Mouse (Mus musculus): Measurements from ENCODE around the gene Supt3.

Supt3 gene

DNA sequence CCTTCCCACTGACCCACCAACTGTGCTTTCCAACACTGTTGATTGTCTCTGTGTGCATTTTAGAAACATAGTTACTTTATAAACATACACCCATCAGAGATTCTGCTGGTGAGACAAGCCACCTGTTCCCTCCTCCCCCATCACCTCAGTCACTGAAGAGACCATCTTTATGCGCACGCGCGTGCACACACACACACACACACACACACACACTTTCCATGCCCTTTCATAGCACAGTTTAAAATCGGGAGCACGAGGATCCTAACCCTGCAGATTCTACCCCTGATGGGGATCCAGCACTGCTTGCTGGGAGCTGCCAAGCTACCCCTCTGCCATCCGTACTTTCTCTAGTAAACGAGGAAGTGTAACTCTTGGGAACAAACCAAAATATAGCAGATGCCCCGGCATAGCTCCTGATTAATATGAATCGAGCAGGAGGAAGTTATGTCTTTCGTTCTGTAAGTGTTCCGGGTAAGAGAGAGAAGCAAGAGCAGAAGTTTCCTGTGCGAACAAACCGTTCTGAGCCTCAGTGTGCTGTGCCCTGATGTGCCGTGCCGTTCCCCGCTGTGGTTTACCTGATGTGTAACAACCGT, 342.8 kb downstream of the Supt3 start:
- DNase-seq (ENCODE audit: low spot score in 2 of 2), result no peak

DNA sequence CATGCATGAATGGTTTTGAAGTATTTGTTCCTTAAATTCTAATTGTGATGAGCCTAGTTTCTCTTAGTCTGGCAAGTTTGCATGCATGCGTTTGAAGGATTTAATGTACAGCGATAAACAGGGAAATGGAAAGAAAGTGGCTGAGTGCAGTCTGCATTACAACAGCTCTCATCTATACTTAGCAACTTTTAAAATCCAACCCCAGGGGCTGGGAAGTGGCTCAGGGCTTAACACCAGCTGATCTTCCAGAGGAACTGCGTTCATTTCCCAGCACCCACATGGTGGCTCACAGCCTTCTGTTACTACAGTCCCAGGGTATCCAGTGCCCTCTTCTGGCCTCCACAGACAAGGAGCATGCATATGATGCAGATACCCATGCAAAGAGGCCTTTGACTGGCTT, 346.9 kb downstream of the Supt3 start:
- DNase-seq (ENCODE audit: low spot score in 2 of 2), result no peak

DNA sequence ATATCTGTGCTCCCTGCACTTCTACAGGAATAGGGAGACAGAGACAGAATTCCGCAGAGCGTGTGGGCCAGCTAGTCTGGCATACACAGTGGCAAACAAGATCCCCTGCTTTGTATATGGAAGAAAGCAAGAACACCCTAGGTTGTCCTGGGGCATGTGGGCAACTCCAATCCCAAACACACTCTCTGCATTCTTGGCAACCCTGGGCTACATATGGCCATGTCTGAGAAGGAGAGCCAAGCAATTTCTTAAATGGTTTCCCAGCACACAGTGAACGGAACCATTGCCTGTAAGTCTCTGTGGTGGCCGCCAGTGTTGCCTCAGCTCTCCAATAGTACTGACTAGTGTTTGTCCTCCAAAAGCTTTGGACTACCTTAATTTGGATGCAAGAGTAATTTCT, 351.7 kb downstream of the Supt3 start:
- no peak for DNase-seq (ENCODE audit: low spot score in 2 of 2)

DNA sequence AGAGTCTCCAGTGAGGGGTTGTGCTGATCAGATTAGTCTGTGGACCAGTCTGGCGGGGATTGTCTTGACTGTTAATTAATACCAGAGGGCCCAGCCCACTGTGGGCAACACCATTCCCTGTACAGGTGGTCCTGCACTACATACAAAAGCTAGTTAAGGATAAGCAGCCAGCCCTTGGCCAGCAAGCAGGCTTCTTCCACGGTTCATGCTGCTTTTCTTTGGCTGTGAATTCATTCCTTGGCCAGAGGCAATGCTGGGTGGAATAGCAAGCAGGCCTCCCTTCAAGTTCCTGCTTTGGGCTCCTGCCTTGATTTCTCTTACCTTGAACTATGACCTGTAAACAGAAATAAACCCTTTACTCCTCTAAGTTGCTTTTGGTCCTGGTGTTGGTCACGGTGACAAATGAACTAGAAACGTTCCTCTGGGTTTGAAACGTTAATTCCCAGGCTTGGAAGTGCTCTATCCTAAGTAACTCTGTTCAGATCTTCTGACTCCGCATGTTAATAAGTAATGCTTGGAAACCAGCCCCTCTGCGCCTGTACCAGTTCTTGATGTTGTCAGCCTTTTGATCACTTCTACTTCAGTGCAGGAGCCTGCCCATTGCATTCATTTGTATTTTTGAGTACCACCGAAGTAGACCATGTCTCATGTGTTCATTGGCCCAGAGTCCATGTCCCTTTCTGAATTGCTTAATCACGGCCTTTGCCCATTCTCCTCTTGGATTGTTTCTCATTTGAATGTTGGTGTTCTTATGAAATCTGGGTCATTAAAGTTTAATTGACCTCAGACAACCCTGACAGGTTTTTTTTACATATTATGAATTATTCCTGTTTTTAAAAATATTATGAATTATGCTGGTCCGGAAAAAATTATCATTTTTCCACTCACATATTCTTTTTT, 356.8 kb downstream of the Supt3 start:
- no peak for DNase-seq (ENCODE audit: low spot score in 2 of 2)

DNA sequence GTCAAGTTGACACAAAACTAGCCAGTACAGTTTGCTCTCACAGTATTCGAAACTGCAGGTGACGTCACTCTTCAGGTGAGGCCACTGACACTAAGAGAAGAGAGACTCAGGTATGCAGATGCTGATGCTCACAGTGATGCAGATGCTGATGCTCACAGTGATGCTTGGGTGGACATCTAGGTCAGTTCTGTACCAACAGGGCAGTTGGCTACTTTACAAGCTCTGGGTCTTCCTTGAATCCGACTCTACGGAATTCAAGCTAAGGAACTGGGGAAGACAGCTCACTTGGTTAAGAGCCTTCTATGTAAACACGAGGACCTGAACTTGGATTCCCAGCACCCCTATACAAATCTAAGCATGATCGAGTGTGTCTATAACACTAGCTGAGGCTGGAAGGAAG, 359.5 kb downstream of the Supt3 start:
- no peak for DNase-seq (ENCODE audit: low spot score in 2 of 2)

DNA sequence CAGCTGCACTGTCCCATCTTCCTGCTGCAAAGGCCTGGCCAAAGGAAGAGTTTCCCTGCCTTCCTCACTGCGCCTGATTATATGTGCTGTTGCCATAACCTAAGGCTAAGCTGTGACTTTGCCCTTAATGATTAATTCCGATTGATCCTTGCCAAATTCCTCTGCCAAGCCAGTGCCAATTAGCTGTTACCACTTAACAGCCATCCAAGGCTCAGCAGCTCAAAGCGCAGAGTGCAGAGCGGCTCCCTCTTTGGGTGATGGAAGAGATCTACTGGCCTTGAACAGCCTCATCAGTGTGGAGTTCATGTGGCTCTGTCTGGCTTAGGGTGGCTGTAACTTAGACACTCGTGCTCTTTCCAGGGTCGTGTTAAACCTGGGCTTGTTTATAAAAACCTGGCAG, 366.1 kb downstream of the Supt3 start:
- DNase-seq (ENCODE audit: low spot score in 2 of 2), result no peak

DNA sequence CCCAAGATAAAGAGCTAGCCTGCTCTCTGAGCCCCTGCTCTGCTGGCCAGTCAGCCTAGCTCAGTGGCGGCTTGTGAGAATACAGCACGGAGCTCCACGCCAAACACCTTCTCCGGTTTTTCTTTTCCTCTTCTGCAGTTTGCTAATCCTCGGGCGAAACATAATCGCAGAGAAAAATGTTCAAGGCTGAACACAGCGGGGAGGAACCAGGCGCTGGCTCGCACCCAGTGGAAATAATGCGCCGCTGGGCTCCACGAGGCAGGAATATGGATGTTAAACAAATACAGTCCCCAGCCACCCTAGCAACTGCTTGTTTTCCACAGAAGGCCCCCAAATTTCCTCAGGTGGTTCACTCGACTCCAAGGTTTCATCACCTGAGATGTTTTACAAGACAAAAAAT, 367.7 kb downstream of the Supt3 start:
- no peak for DNase-seq (ENCODE audit: low spot score in 2 of 2)

DNA sequence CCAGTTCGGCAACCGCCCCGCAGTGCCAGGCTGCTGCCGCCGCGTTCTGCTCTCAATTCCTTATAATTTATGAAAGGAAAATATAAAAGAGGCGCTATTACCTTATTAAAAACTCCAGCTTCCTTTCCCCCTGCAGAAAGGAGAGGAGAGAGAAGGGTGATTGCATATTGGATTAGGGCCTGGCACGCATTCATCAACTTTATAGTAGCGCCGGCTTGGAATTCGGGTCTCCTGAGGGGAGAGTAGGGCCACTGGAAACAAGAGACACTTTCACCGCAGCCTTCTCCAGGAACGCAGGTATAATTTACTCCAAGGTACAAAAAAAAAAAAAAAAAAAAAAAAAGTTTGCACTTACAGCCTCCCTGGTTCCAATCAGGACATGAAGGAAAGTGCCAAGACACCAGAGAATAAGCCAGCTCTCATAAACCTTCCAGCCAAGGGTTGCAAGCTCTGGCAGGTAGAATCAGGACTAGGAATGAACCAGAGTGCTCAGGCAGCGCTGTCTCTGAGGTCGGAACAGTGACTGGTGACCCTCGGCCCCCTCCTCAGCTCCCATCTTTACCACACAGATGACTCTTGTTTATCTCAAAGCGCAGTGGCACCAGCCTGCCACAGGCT, 374.5 kb downstream of the Supt3 start:
- no peak for DNase-seq (ENCODE audit: low spot score in 2 of 2)

DNA sequence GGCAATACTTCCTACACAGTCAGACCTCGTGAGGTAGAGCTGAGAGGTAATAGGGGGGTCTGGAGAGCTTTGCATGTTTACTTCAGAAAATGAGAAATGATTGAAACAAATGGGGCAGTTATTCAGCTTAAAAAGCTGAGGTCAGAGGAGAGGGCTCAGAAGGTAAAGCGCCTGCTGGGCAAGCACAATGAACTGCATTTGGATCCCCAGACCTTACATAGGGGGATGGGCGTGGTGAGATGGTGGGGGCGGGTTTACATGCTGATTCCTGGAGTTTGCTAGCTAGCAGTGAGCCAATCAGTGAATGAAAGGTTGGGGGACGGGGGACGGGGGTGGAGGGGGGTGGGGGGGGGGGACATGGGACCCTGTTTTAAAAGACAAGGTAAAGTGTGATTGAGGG, 376.8 kb downstream of the Supt3 start:
- no peak for DNase-seq (ENCODE audit: low spot score in 2 of 2)

DNA sequence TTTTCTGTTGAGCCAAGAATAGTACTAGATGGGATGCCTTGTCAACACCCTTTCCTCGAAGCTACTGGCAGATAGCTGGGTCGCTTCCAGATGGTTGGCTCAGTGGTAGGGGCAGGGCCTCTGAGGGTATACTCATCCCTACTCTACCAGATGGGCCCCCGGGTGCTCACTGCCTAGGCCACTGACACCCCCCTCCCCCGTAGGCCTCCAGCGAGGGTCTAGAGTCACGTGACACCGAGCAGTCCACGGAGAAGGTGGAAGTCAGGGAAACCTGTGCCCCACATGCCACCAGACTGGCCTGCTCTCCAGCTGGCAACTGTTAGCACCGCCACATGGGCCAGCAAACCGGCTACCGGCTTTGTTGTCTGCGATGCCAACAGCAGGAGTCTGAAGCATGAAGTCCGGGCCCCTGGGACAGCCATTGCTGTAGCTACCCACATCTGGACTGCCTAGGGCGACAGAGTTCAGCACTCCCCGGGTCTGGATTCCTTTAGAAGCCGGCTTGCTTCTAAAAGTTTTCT, 381.3 kb downstream of the Supt3 start:
- DNase-seq (ENCODE audit: low spot score in 2 of 2), result no peak

DNA sequence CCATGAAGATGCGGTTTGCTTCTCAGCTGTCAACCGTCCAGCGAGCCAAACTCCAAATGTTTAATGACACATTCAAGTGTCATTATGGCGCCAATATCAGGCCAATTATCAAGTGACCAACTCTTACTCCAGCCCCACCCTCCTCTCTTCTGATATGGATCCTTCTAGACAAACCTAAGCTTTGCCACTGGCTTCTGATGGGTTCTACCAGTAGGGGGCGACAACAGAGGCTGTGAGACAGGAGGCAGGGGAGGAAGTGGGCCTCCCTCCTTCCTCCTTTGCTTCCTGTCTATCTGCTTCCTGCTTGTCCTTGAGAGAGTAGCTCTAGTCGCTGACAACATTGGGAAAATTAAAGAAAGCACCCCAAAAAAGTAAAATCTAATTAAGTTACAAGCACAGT, 383.7 kb downstream of the Supt3 start:
- no peak for DNase-seq (ENCODE audit: low spot score in 2 of 2)

DNA sequence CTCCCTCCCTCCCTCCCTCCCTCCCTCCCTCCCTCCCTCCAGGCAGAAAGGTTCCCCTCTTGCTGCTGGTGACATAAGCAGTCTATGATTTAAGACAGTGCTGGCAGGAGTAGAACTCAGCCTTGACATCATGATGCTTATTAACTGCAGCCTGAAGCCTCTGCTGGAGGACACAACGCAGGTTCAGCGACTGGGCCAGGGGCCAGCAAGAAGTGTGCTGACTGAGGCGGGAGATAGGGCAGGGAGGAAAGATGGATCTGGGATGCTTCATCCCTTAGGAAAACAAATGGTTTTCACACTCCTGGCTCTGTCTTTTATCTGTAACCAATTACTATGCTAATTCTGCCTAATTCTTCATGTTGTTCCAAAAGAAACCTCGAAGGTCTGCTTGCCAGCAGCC, 388.8 kb downstream of the Supt3 start:
- no peak for DNase-seq (ENCODE audit: low spot score in 2 of 2)
